Mouse (Mus musculus) midbrain, embryonic 13.5 days (tissue): ENCODE measurements around the gene Lrp8. TPM values are rescaled to one million over a fixed set of nuclear protein-coding genes. Genes with fewer than 3 reads are reported as not detected.

Source experiments
- polyA plus RNA-seq: library from polyadenylated mRNA; unstranded; fragments of >200 nt; fragmentation: Nextera tagmentation; extraction: Ambion mirVana; gene quantifications from 2 replicates; pipeline ENCODE4 v1.2.1, GENCODE M21; 2015

Gene Lrp8
- polyA plus RNA-seq, 1 experiment from 2014 or later = 50.0 TPM

Other genes starting within 250 kb of the Lrp8 start
- gene Dmrtb1, start 118.0 kb upstream of the Lrp8 start, polyA plus RNA-seq = 79.2 and 91.8 TPM in 2 replicates
- gene Magoh, start 77.5 kb downstream of the Lrp8 start, polyA plus RNA-seq = 167 and 169 TPM in 2 replicates
- gene 0610037L13Rik, start 87.6 kb downstream of the Lrp8 start, polyA plus RNA-seq = 106 and 108 TPM in 2 replicates
- gene Cpt2, start 121.3 kb downstream of the Lrp8 start, polyA plus RNA-seq = 21.6 and 21.9 TPM in 2 replicates
- gene Slc1a7, start 166.1 kb downstream of the Lrp8 start, polyA plus RNA-seq = not detected in 2 replicates